Mouse (Mus musculus): ENCODE data around the gene Aldh3a1. TPM values are rescaled to one million over a fixed set of nuclear protein-coding genes. Genes with fewer than 3 reads are reported as not detected.
"Not testable (repeated sequence)": the region's sequence is repeated elsewhere in the genome, so short reads cannot be mapped to it uniquely, and the experiment has no call there.

Aldh3a1 gene
- polyA plus RNA-seq, 1 experiment = not detected

DNA sequence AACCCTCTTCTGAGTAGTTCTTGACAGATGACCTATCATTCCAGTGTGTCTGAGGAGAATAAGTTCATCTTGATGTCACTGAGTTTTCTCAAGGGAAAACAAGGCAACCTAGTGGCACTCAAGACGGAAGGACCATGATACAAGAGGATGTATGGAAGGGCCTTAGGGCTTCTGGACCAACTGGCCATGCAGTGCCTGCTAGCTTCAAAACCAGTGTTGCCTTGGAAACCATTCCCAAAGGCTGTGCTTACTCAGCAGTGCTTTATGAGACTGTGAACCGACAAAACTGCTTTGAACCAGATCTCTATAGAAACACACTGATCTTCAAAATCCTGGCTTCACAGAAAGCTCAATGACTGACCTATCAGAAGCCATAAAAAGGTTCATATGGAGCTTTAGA, 16.6 kb upstream of the Aldh3a1 start:
- no peak overlapping the region for H3K27ac ChIP-seq (ENCODE audit: insufficient read depth, low read length)
- H3K9ac ChIP-seq (ENCODE audit: low read depth, poor library complexity, severe bottlenecking) = no peak overlapping the region
- peaks cover 2% of the 10 kb centered on the region; the same call in 1 of the 2 replicates for H3K27me3 ChIP-seq (ENCODE audit: control insufficient read depth, insufficient read depth, low read length, poor library complexity, severe bottlenecking)
- no peaks in the 10 kb centered on the region for H3K4me1 ChIP-seq (ENCODE audit: control insufficient read depth, insufficient read depth, low read length)
- no peak for TF ChIP-seq EP300 (IDR thresholded peaks at IDR 0.05; ENCODE audit: insufficient read depth, low read depth, low read length)
- TF ChIP-seq CTCF (IDR thresholded peaks at IDR 0.05; ENCODE audit: low read depth, low read length) = no peak
- TF ChIP-seq POLR2A (IDR thresholded peaks at IDR 0.05; ENCODE audit: insufficient read depth, low read length) = no peak
- no peaks in the 10 kb centered on the region for H3K36me3 ChIP-seq (ENCODE audit: control insufficient read depth, insufficient read depth, low read length, poor library complexity, severe bottlenecking)
- H3K9me3 ChIP-seq (replicated peaks; ENCODE audit: control insufficient read depth, insufficient read depth, low read length, poor library complexity, severe bottlenecking) = no peaks in the 10 kb centered on the region
- H3K4me3 ChIP-seq (ENCODE audit: low read depth, low read length) = no peak overlapping the region

DNA sequence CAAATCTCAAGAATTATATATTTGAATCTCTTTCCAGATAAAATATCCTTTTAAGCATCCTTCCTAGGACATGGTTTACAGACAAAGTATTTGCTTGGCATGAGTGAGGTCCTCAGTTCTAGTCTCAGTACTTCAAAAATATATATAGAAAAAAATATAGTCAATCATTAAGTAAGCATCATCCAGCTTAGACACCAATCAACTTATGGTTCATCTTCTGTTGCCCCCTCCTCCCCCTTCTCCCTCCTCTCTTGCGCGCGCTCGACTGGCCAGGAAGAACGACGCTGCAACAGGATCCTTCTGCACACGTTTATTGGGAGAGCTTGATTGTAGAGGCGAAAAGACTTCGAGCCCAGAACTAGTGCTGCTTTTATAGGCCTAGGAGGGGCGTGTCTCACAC, 15.2 kb upstream of the Aldh3a1 start:
- not testable (repeated sequence) for H3K27ac ChIP-seq (ENCODE audit: insufficient read depth, low read length); H3K9me3 ChIP-seq (replicated peaks; ENCODE audit: control insufficient read depth, insufficient read depth, low read length, poor library complexity, severe bottlenecking); H3K9ac ChIP-seq (ENCODE audit: low read depth, poor library complexity, severe bottlenecking); H3K4me3 ChIP-seq (ENCODE audit: low read depth, low read length); H3K27me3 ChIP-seq (ENCODE audit: control insufficient read depth, insufficient read depth, low read length, poor library complexity, severe bottlenecking); H3K4me1 ChIP-seq (ENCODE audit: control insufficient read depth, insufficient read depth, low read length); H3K36me3 ChIP-seq (ENCODE audit: control insufficient read depth, insufficient read depth, low read length, poor library complexity, severe bottlenecking)

DNA sequence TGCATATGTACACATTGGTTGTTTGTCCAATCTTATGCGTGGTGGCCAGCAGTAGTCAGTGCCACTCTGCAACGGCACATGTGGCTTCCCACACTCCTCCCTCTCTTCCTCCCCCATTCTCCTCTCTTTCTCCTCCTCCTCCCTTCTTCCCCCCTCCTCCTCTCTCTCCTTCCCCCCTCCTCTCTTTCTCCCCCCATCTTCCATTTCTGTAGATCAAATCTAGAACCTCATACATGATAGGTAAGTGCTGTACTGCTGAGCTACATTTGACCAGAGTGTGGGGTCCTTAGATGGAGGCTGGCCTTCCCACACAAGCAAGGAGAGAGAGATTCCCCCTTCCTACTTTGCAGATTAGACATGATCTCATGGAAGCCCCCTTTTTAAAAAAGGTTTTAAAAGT, 14.6 kb upstream of the Aldh3a1 start:
- Histone ChIP-seq H3K36me3 (ENCODE audit: control insufficient read depth, insufficient read depth, low read length, poor library complexity, severe bottlenecking) (no peaks in the 10 kb centered on the region), H3K4me1 (ENCODE audit: control insufficient read depth, insufficient read depth, low read length) (no peaks in the 10 kb centered on the region), H3K27me3 (ENCODE audit: control insufficient read depth, insufficient read depth, low read length, poor library complexity, severe bottlenecking) (peaks cover 2% of the 10 kb centered on the region; the same call in 1 of the 2 replicates), H3K9me3 (replicated peaks; ENCODE audit: control insufficient read depth, insufficient read depth, low read length, poor library complexity, severe bottlenecking) (no peaks in the 10 kb centered on the region), H3K9ac (ENCODE audit: low read depth, poor library complexity, severe bottlenecking) (no peak overlapping the region), H3K27ac (ENCODE audit: insufficient read depth, low read length) (no peak overlapping the region), H3K4me3 (ENCODE audit: low read depth, low read length) (no peak overlapping the region)
- TF ChIP-seq POLR2A (IDR thresholded peaks at IDR 0.05; ENCODE audit: insufficient read depth, low read length) = no peak
- no peak for TF ChIP-seq CTCF (IDR thresholded peaks at IDR 0.05; ENCODE audit: low read depth, low read length)
- TF ChIP-seq EP300 (IDR thresholded peaks at IDR 0.05; ENCODE audit: insufficient read depth, low read depth, low read length) = no peak

DNA sequence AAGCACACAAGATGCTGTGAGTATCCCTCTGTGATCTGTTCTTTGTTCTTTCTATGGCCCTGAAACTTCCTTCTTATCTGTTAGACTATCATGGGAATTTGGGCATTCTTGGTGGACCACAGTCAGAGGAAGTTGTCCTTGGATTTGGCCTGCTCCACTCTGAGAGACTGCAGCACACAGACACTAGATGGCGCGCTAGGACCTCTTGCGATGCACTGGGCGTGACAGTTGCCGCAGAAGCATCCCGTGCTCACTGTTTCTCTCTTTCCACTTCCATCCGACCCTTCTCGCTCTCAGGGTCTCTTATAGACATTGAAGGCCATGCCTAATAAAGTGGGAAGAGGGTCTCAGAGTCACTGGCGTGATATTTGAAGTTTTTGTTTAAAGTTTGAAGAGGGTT, 13.9 kb upstream of the Aldh3a1 start:
- Histone ChIP-seq H3K4me3 (ENCODE audit: low read depth, low read length) (no peak overlapping the region), H3K36me3 (ENCODE audit: control insufficient read depth, insufficient read depth, low read length, poor library complexity, severe bottlenecking) (no peaks in the 10 kb centered on the region), H3K9ac (ENCODE audit: low read depth, poor library complexity, severe bottlenecking) (no peak overlapping the region), H3K27ac (ENCODE audit: insufficient read depth, low read length) (no peak overlapping the region), H3K9me3 (replicated peaks; ENCODE audit: control insufficient read depth, insufficient read depth, low read length, poor library complexity, severe bottlenecking) (no peaks in the 10 kb centered on the region), H3K4me1 (ENCODE audit: control insufficient read depth, insufficient read depth, low read length) (no peaks in the 10 kb centered on the region), H3K27me3 (ENCODE audit: control insufficient read depth, insufficient read depth, low read length, poor library complexity, severe bottlenecking) (peaks cover 2% of the 10 kb centered on the region; the same call in 1 of the 2 replicates)
- TF ChIP-seq EP300 (IDR thresholded peaks at IDR 0.05; ENCODE audit: insufficient read depth, low read depth, low read length) (0 out of 2 replicates have a peak, but pooled peaks have one; percentile 30), CTCF (IDR thresholded peaks at IDR 0.05; ENCODE audit: low read depth, low read length) (peak; percentile 99), POLR2A (IDR thresholded peaks at IDR 0.05; ENCODE audit: insufficient read depth, low read length) (no peak)

DNA sequence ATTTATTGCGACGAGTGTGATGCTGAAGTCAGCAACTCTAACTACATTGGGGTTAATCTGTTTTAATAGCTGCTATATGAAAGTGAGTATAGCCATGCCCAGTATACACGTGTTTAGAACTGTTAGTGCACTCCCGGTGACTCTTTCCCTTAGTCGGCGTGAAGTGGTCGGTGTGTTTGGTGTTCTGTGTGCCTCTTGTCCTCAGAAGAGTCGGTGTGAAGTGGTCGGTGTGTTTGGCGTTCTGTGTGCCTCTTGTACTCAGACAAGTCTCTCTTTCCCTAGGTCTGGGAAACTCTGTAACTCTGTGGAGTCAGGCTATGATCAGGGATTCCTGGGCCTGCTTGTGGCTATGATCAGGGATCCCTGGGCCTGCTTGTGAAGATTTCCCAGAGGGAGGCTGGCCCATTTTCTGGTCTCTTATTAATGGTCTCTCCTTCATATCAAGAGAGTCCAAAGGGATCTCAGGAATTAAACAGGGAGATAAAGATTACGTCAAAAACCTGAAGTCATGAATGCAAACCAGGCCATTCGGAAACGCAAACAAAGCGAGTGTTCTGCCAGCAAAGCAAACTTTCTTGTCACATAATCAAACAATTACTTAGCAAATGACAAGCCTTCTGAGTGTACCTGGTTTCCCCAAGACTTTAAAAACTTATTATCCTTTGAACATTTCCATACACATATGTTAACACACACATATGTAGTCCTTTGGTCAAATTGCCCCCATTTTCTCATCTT, 10.6 kb upstream of the Aldh3a1 start:
- no peak overlapping the region for H3K9ac ChIP-seq (ENCODE audit: low read depth, poor library complexity, severe bottlenecking)
- TF ChIP-seq CTCF (IDR thresholded peaks at IDR 0.05; ENCODE audit: low read depth, low read length) (no peak), POLR2A (IDR thresholded peaks at IDR 0.05; ENCODE audit: insufficient read depth, low read length) (no peak), EP300 (IDR thresholded peaks at IDR 0.05; ENCODE audit: insufficient read depth, low read depth, low read length) (no peak)
- H3K36me3 ChIP-seq (ENCODE audit: control insufficient read depth, insufficient read depth, low read length, poor library complexity, severe bottlenecking) = no peaks in the 10 kb centered on the region
- no peaks in the 10 kb centered on the region for H3K4me1 ChIP-seq (ENCODE audit: control insufficient read depth, insufficient read depth, low read length)
- H3K9me3 ChIP-seq (replicated peaks; ENCODE audit: control insufficient read depth, insufficient read depth, low read length, poor library complexity, severe bottlenecking) = no peaks in the 10 kb centered on the region
- peaks cover 2% of the 10 kb centered on the region; the same call in 1 of the 2 replicates for H3K27me3 ChIP-seq (ENCODE audit: control insufficient read depth, insufficient read depth, low read length, poor library complexity, severe bottlenecking)
- H3K27ac ChIP-seq (ENCODE audit: insufficient read depth, low read length) = no peak overlapping the region
- H3K4me3 ChIP-seq (ENCODE audit: low read depth, low read length) = no peak overlapping the region

DNA sequence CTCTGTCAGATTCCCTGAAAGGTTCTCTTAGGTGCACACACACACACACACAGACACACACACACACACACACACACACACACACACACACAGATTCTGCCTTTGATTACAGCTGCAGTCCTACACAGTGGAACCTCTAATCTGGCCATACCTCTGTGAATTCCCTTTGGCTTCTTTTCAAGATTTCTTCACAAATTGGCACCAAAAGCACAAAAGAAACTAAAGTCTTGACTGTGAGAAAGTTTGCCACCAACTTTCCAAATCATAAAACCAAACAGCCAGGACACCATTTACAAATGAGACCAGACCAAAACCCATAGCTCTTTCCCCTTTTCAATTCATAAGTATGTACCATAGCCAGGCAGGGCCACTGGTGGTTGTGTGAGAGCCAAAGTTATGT, 9.4 kb upstream of the Aldh3a1 start:
- TF ChIP-seq EP300 (IDR thresholded peaks at IDR 0.05; ENCODE audit: insufficient read depth, low read depth, low read length) = no peak
- no peak for TF ChIP-seq POLR2A (IDR thresholded peaks at IDR 0.05; ENCODE audit: insufficient read depth, low read length)
- no peak for TF ChIP-seq CTCF (IDR thresholded peaks at IDR 0.05; ENCODE audit: low read depth, low read length)
- Histone ChIP-seq H3K4me1 (ENCODE audit: control insufficient read depth, insufficient read depth, low read length) (no peaks in the 10 kb centered on the region), H3K27me3 (ENCODE audit: control insufficient read depth, insufficient read depth, low read length, poor library complexity, severe bottlenecking) (peaks cover 2% of the 10 kb centered on the region; the same call in 1 of the 2 replicates), H3K36me3 (ENCODE audit: control insufficient read depth, insufficient read depth, low read length, poor library complexity, severe bottlenecking) (no peaks in the 10 kb centered on the region), H3K4me3 (ENCODE audit: low read depth, low read length) (no peak overlapping the region), H3K9me3 (replicated peaks; ENCODE audit: control insufficient read depth, insufficient read depth, low read length, poor library complexity, severe bottlenecking) (no peaks in the 10 kb centered on the region), H3K27ac (ENCODE audit: insufficient read depth, low read length) (no peak overlapping the region), H3K9ac (ENCODE audit: low read depth, poor library complexity, severe bottlenecking) (no peak overlapping the region)
